Mouse (Mus musculus): Measurements from ENCODE around the gene Slc9a1. TPM values are rescaled to one million over a fixed set of nuclear protein-coding genes. Genes with fewer than 3 reads are reported as not detected.

The Slc9a1 gene
- polyA plus RNA-seq, 1 experiment from 2014 or later: 6.8 TPM

DNA sequence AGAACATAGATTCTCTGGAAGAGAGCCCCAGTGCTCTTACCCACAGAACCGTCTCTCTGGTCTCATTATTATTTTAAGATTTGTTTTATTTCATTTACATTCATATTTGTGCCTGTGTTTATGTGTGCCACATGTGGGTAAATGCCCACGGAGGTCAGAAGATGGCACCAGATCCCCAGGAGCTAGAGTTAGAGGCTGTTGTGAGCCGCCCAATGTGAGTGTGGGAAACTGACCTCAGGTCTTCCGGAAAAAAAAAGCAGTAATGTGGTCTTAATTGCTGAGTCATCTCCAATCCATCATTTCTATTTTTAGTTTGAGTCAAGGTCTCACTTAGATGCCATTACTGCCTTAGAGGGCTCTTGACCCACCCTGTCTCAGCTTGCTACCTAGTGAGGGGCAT, 21.9 kb upstream of the Slc9a1 start:
- Histone ChIP-seq H3K4me3 (replicated peaks) (no peak overlapping the region), H3K4me2 (replicated peaks) (no peak overlapping the region), H3K9ac (replicated peaks) (no peak overlapping the region), H3K36me3 (no peaks in the 10 kb centered on the region), H3K27ac (no peak overlapping the region), H3K4me1 (replicated peaks) (no peaks in the 10 kb centered on the region), H3K27me3 (0 out of 2 replicates have a peak, but pooled peaks cover 9% of the 10 kb centered on the region), H3K9me3 (no peaks in the 10 kb centered on the region)
- WGBS: 69% methylated on average over 4 of the region's 4 CpGs
- no peak for ATAC-seq

DNA sequence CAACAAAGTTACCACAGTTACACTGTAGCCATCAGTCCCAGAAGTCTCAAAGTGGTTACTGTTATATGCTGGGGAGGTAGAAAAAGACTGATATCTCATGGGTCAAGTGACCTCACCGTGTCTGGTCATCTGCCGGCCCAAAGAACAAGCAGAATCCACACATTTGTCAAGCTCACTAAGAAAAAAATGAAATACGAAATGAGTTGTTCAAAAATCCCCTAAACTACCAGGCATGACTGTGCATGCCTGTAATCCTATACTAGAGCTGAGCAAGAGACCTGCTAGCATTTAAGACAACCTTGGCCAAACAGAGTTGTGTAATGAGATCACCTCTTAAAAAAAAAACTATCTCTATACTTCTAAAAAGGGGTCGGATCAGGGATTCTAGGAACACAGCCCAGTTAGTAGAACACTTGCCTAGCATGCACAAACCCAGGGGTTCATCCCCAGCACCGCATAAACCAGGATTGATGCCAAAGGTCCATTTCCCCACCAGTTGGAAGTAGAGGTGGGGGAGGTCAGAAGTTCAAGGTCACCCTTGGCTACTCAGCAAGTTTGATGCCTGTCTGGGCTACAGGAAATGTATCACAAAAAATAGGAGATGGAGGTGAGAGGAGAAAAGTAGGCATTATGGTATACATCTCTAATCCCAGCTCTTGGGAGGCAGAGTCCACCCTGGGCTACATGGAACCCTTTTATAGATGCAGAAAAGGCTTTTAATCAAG, 21.3 kb upstream of the Slc9a1 start:
- Histone ChIP-seq H3K9me3 (no peaks in the 10 kb centered on the region), H3K36me3 (no peaks in the 10 kb centered on the region), H3K27me3 (0 out of 2 replicates have a peak, but pooled peaks cover 5% of the 10 kb centered on the region), H3K4me1 (replicated peaks) (no peaks in the 10 kb centered on the region), H3K4me2 (replicated peaks) (no peak overlapping the region), H3K27ac (no peak overlapping the region), H3K4me3 (replicated peaks) (no peak overlapping the region), H3K9ac (replicated peaks) (no peak overlapping the region)
- no peak for ATAC-seq
- WGBS: 87% methylated on average over 5 of the region's 5 CpGs

DNA sequence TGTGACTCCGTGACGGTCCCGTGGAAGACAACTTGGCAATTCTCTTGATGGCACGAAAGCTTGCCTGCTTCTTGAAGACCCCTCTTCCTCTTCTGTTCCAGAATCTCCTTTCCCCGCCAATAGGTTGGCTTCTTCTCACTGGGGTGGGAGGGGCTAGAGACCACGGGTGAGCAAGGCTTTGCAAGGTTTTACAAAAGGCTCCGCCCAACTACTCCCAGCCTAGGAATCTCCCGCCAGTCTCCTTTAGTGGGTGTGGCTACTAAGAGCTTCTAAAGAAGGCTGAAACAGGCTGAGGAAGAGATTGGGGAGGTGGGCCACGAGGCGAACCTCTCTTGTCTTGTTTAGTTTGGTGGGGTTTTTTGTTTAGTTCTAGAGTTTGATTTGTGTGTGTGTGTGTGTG, 16.7 kb upstream of the Slc9a1 start:
- Histone ChIP-seq H3K4me2 (replicated peaks) (no peak overlapping the region), H3K4me3 (replicated peaks) (no peak overlapping the region), H3K9ac (replicated peaks) (no peak overlapping the region), H3K27ac (no peak overlapping the region), H3K36me3 (no peaks in the 10 kb centered on the region), H3K4me1 (replicated peaks) (no peaks in the 10 kb centered on the region), H3K9me3 (no peaks in the 10 kb centered on the region), H3K27me3 (no peaks in the 10 kb centered on the region)
- no peak for ATAC-seq
- 71% methylated on average over 10 of the region's 10 CpGs for WGBS

DNA sequence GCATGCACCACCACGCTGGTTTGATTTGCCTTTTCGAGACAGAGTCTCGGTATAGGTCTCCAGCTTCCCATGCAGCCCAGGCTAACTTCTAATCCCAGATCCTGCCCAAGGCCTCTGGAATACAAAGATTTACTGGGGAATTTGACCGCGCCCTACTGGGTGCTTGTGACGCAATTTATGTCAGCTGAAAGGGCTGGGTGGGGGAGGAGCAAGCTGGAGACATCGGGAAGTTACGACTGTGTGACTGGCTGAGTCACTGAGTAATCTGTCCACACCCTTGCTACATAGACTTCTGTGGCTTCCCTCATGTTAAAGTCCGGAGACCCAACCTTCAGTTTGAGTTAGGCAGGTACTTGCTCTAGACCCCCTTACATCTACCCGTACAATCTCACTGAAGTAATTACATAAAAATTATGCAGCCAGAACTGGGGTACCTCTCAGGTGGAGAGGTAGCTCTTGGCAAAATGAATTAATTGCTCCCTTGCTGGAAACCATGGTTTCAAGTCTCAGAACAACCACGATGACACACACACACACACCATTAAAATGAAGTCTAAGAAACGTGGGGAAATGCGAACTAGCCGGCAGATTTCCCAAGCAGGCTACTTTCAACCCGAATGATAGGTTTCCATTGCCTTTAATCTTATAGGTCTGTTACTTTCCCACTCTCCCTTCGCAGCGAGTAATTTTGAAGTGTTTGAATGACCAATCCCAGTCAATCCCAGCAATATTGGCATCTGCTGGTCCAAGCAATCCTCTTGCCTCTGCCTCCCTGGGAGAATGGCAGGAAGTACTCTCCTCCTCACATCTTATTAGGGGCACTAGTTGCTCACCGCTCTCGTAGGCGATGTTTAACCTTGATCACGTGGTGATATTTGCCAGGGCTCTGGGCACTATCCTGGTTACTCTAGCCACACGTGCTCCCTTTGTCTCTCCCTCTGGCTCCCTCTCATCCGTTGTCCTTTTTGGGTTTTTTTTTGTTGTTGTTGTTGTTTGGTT, 15.8 kb upstream of the Slc9a1 start, which contains the start of gene Wdtc1:
Gene Wdtc1, minus strand, starts transcription at position 115 of the 999 bp plus-strand sequence.
- Histone ChIP-seq H3K4me1 (replicated peaks) (no peaks in the 10 kb centered on the region), H3K4me3 (replicated peaks) (no peak within 1 kb of the TSS), H3K27ac (no peak within 1 kb of the TSS), H3K36me3 (no peaks in the 10 kb centered on the region), H3K9me3 (no peaks in the 10 kb centered on the region), H3K27me3 (no peaks in the 10 kb centered on the region), H3K9ac (replicated peaks) (no peak within 1 kb of the TSS), H3K4me2 (replicated peaks) (no peak within 1 kb of the TSS)
- 91% methylated on average over 23 of the region's 23 CpGs for WGBS
- ATAC-seq: no peak

DNA sequence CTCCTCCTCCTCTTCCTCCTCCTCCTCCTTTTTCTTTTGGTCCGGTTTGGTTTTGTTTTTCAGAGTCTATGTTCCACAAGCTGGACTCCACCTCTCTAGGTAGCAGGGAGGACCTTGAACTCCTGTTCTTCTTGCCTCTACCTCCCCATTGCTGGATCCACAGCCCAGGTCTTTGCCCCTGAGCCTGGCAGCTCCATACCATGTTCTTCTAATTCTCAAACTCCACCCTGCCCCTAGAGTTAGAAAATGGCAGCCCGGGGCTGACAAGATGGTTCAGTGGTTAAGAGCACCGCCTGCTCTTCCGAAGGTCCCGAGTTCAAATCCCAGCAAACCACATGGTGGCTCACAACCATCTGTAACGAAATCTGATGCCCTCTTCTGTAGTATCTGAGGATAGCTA, 14.9 kb upstream of the Slc9a1 start:
- Histone ChIP-seq H3K9me3 (no peaks in the 10 kb centered on the region), H3K27ac (no peak overlapping the region), H3K27me3 (no peaks in the 10 kb centered on the region), H3K36me3 (no peaks in the 10 kb centered on the region), H3K4me2 (replicated peaks) (no peak overlapping the region), H3K4me3 (replicated peaks) (no peak overlapping the region), H3K9ac (replicated peaks) (no peak overlapping the region), H3K4me1 (replicated peaks) (no peaks in the 10 kb centered on the region)
- WGBS: 94% methylated on average over 5 of the region's 6 CpGs
- ATAC-seq: no peak

DNA sequence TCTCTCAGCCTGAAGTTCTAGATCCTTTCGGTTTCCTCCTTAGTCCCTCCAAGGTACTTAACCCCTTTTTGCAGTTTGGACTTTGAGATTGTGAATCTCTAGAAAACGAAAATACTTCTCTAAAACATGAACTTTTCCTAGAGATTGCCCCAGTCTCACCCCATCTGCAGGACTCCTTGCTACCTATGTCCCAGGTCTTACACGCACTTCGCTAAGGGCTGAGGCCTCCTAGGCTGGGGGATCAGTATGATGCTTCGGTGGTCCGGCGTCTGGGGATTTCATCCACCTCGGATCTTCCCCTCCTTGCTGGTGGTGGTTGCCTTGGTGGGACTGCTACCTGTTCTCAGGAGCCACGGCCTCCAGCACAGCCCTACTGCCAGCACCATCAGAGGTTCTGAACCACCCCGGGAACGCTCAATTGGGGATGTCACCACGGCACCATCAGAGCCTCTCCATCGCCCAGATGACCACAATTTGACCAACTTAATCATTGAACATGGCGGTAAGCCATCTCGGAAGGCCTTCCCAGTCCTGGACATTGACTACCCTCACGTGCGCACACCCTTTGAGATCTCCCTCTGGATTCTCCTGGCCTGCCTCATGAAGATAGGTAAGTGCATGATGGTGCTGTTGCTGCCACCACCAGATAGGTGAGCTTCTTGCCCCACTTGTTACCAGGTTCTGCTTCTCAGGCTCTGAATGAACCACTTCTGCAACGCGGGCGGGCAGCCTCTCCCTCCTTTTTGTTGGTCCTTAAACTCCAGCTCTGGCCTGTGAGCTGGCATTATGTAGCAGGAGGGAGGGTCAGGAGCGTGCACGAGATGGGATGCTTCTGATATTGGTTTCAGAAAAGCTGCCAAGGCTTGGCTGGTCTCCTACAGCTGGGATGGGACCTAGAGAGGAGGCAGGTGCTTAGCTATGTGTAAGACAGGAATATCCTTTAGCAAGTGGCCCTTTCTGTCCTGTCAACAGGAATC, 1.1 kb downstream of the Slc9a1 start:
- no peaks in the 10 kb centered on the region for H3K9me3 ChIP-seq
- no peak overlapping the region for H3K27ac ChIP-seq
- peak overlapping the region; percentile 95 for H3K9ac ChIP-seq (replicated peaks)
- no peak for ATAC-seq
- H3K36me3 ChIP-seq: no peaks in the 10 kb centered on the region
- H3K4me1 ChIP-seq (replicated peaks): peaks cover 50% of the 10 kb centered on the region
- H3K4me2 ChIP-seq (replicated peaks): peak overlapping the region; percentile 83
- 71% methylated on average over 22 of the region's 22 CpGs for WGBS
- H3K27me3 ChIP-seq: no peaks in the 10 kb centered on the region
- H3K4me3 ChIP-seq (replicated peaks): peak overlapping the region; percentile 90

DNA sequence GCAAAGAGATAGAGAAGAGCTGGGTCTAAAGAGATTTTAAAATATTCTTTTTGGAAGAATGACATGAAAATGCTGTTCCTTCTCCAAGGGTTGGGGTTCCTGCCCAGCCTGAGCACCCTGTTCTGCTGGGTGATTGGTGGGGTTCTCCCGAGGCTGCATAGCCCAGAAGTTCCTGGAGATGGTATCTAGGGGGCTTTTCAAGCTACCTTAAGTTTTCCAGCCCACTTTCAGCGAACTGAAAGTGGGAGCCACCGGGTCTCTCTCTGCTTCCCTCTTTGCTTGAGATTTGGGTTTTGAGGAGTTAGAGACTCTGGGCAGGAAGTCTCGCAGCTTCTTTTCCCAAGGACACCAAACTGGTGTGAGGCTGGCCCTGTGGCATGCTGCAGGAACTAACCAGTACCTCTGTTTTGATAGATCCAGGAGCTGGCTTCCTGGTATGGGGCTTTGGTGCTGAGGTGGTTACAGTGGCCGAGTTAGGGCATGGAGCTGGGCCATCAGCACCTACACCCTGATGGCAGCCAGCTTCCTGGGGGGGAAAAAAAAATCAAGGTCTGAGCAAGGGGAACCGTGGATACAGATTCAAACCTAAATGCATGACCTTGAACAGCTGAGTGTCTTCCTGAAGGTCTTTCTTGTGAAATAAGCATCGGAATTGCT, 2.2 kb downstream of the Slc9a1 start:
- ATAC-seq: no peak
- peak overlapping the region; percentile 83 for H3K4me2 ChIP-seq (replicated peaks)
- no peaks in the 10 kb centered on the region for H3K9me3 ChIP-seq
- H3K36me3 ChIP-seq: no peaks in the 10 kb centered on the region
- no peak overlapping the region for H3K27ac ChIP-seq
- H3K4me1 ChIP-seq (replicated peaks): peaks cover 58% of the 10 kb centered on the region
- H3K27me3 ChIP-seq: no peaks in the 10 kb centered on the region
- peak overlapping the region; percentile 90 for H3K4me3 ChIP-seq (replicated peaks)
- 84% methylated on average over 7 of the region's 7 CpGs for WGBS
- peak overlapping the region; percentile 95 for H3K9ac ChIP-seq (replicated peaks)

DNA sequence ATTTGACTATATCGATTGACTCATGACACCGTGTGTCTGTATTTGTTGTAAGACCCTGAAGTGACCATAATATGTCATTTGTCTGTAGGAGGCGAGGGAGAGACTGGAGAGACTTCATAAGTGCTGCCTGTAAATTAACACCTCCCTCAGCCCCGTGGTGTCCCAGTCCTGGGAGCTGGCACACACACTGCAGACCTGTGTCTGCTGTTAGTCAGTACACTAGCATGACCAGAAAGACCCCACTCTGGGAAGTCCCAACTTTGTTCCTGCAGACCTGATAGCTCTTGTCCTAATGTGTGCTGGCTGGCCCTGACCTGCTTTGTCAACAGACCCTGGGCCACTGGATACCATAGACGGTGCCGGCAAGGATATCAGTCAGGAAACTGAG, 2.8 kb downstream of the Slc9a1 start:
- peak overlapping the region; percentile 90 for H3K4me3 ChIP-seq (replicated peaks)
- H3K4me1 ChIP-seq (replicated peaks): peaks cover 59% of the 10 kb centered on the region
- 80% methylated on average over 6 of the region's 6 CpGs for WGBS
- H3K9me3 ChIP-seq: no peaks in the 10 kb centered on the region
- peak overlapping the region; percentile 83 for H3K4me2 ChIP-seq (replicated peaks)
- H3K9ac ChIP-seq (replicated peaks): peak overlapping the region; percentile 52
- ATAC-seq: no peak
- H3K27me3 ChIP-seq: no peaks in the 10 kb centered on the region
- no peaks in the 10 kb centered on the region for H3K36me3 ChIP-seq
- H3K27ac ChIP-seq: no peak overlapping the region

DNA sequence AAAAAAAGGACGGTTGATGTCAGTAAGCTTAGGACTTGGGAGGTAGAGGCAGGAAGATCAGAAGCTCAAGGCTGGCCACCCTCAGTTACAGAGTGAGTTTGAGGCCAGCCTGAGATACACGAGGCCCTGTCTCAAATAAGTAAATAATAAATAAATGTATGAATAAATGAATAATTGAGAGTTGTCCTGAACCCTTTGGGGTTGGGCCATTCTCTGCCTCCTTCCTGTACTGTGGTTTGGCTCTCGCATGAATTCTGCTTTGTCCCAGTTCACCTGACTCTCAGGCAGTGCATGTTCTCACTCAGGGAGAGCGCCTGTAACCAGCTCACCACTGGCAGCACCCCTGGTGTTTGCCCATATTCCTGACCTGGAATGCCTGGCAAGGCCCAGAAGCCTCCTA, 4.5 kb downstream of the Slc9a1 start:
- peaks cover 76% of the 10 kb centered on the region for H3K4me1 ChIP-seq (replicated peaks)
- no peak overlapping the region for H3K4me3 ChIP-seq (replicated peaks)
- no peaks in the 10 kb centered on the region for H3K9me3 ChIP-seq
- H3K4me2 ChIP-seq (replicated peaks): no peak overlapping the region
- no peak overlapping the region for H3K9ac ChIP-seq (replicated peaks)
- H3K27me3 ChIP-seq: no peaks in the 10 kb centered on the region
- no peaks in the 10 kb centered on the region for H3K36me3 ChIP-seq
- WGBS: 81% methylated on average over 4 of the region's 4 CpGs
- H3K27ac ChIP-seq: no peak overlapping the region
- ATAC-seq: no peak

DNA sequence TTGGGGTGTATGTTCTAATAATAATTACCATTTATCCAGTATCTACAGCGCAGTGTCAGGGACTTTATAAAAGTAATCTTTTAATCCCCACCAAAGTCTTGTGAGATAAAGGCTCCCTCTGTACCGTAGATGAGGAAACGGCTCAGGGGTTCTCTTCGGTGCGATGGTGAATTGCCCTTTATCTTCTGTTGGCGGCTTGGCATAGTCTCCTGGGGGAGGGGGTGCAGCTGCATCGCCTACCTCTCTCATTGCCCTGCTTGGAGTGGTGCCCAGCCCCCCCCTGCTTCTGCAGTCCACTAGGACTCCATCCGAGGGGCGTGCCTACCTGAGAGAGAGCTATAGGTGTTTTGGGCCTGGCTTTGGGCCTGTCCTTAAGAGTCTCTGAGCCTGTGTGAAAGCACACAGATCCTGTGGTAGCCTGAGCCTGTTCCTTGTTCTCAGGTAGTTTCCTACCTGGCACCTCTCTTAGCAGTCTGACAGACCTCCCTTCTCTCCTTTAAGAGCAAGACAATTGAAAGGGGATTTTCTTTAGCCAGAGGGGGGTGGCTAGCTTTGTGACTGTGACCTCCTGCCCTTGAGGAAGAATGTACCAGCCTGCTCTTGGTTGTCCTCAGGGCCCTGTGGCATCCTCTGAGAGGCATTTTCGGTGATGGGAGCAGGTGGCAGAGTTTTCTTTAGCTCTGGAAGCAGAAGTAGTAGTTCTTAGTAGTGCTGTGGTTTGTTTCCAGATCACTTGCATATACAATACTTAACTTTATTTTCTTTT, 6.5 kb downstream of the Slc9a1 start:
- Histone ChIP-seq H3K36me3 (no peaks in the 10 kb centered on the region), H3K27me3 (no peaks in the 10 kb centered on the region), H3K4me1 (replicated peaks) (peaks cover 78% of the 10 kb centered on the region), H3K9me3 (no peaks in the 10 kb centered on the region), H3K4me2 (replicated peaks) (no peak overlapping the region), H3K27ac (no peak overlapping the region), H3K4me3 (replicated peaks) (no peak overlapping the region), H3K9ac (replicated peaks) (0 out of 2 replicates have a peak overlapping the region, but pooled peaks have one; percentile 19)
- no peak for ATAC-seq
- 41% methylated on average over 10 of the region's 10 CpGs for WGBS

Measured in midbrain, embryonic 13.5 days (tissue).